Mouse (Mus musculus): Measurements from ENCODE around the gene Tsga10ip. TPM values are rescaled to one million over a fixed set of nuclear protein-coding genes. Genes with fewer than 3 reads are reported as not detected.

The Tsga10ip gene
- polyA plus RNA-seq, 1 experiment from 2014 or later = 1.9 TPM

DNA sequence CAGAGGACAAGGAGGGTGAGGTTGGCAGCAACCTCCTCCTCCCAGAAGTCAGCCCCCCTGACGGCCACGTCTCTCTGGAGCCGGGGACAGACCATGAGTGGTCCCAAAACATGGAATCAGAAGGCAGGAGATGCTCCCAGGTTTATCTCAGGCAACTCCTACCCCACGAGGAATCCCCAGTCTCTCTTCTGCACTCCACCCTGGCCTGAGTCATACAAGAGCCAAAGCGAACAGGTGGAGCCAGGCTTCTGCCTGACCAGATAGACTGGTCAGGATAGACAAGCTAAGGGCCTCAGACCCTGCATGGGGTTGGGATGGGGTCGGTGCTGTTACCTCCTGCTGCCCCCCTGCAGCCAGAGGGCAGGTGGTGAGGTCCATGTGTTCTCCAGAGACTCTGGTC lies 54.3 kb downstream of the Tsga10ip start:
- no peak for DNase-seq (ENCODE audit: low spot score)

DNA sequence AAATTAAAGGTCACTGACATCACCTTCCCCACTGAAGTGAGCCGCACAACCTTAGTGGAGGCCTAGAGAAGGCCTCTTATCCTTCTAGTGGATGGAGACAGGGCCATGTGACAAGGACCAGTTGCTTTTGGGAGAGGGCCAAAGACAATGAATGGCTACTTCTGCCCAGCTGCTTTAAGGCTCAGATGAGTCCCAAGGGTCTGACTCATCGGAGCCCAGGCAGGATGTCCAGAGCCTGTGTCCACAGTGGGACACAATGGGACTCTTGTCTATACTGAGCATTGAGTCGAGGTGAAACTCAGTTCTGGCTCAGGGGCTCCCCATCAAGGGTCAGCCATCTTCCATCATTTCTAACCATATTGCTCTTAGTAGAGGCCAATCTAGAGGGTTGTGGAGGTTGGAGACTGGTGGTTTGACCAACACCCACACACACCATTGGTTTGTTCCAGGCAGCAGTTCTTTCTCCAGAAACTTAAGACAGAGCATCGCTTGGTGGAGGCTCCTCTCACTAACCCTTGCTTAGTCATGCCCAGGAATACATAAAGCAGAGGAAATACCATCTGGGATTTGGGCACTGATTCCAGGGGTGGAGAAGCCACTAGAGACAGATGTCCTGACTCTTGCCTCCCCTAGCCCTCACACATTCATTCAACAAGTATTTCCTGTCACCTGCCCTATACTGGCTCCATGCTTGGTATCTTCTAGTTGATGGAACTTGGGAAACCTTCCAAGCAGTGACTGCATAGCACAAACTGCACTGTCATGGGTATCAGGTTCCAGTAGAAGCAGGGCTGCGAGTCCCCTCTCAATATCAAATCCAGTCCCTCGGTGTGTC lies 56.8 kb downstream of the Tsga10ip start:
- no peak for DNase-seq (ENCODE audit: low spot score)

DNA sequence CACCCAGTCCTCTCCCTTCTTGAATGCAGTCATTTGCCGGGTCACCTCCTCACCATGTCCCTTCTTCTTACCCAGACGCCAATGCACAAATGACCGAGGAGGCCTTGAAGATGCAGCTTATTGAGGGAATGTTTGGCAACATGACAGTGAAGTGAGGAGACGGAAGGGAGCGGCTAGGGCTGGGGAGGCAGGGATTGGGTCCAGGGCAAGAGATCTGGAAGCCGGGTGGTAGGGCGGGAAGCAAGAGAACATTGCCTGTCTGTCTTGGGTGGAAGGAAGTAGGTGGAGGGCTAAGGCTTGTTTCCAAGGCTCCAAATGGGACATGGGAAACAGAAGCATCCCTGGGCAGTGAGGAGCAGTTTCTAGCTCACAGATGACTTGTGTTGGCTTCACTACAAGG lies 61.0 kb downstream of the Tsga10ip start:
- no peak for DNase-seq (ENCODE audit: low spot score)

Other genes starting within 250 kb of the Tsga10ip start
- gene Pacs1, start 129.4 kb downstream of the Tsga10ip start, polyA plus RNA-seq (2015; fragmentation: Nextera tagmentation; extraction: Ambion mirVana) = 8.3 and 9.8 TPM in 2 replicates
- 294 and 319 TPM in 2 replicates for gene Sf3b2, start 107.1 kb downstream of the Tsga10ip start, polyA plus RNA-seq (2015; fragmentation: Nextera tagmentation; extraction: Ambion mirVana)
- 0.36 and 0.44 TPM in 2 replicates for gene Gal3st3, start 104.2 kb downstream of the Tsga10ip start, polyA plus RNA-seq (2015; fragmentation: Nextera tagmentation; extraction: Ambion mirVana)
- not detected in 2 replicates for gene Catsper1, start 66.8 kb downstream of the Tsga10ip start, polyA plus RNA-seq (2015; fragmentation: Nextera tagmentation; extraction: Ambion mirVana)
- 29.1 and 30.5 TPM in 2 replicates for gene Cst6, start 53.0 kb downstream of the Tsga10ip start, polyA plus RNA-seq (2015; fragmentation: Nextera tagmentation; extraction: Ambion mirVana)
- gene Eif1ad, start 35.8 kb downstream of the Tsga10ip start, polyA plus RNA-seq (2015; fragmentation: Nextera tagmentation; extraction: Ambion mirVana) = 51.1 and 59.4 TPM in 2 replicates
- gene Banf1, start 35.4 kb downstream of the Tsga10ip start, polyA plus RNA-seq (2015; fragmentation: Nextera tagmentation; extraction: Ambion mirVana) = 590 and 607 TPM in 2 replicates
- 73.4 and 84.2 TPM in 2 replicates for gene Sart1, start 13.8 kb downstream of the Tsga10ip start, polyA plus RNA-seq (2015; fragmentation: Nextera tagmentation; extraction: Ambion mirVana)
- 217 and 222 TPM in 2 replicates for gene Drap1, start 22.5 kb upstream of the Tsga10ip start, polyA plus RNA-seq (2015; fragmentation: Nextera tagmentation; extraction: Ambion mirVana)
- 51.5 and 54.4 TPM in 2 replicates for gene AI837181, start 22.6 kb upstream of the Tsga10ip start, polyA plus RNA-seq (2015; fragmentation: Nextera tagmentation; extraction: Ambion mirVana)
- gene Fosl1, start 45.0 kb upstream of the Tsga10ip start, polyA plus RNA-seq (2015; fragmentation: Nextera tagmentation; extraction: Ambion mirVana) = 0.47 TPM in 1 of 2 replicates, not detected in the other
- gene Ccdc85b, start 55.4 kb upstream of the Tsga10ip start, polyA plus RNA-seq (2015; fragmentation: Nextera tagmentation; extraction: Ambion mirVana) = 7.3 and 8.2 TPM in 2 replicates
- gene Fibp, start 58.1 kb upstream of the Tsga10ip start, polyA plus RNA-seq (2015; fragmentation: Nextera tagmentation; extraction: Ambion mirVana) = 104 and 112 TPM in 2 replicates
- 42.8 and 43.0 TPM in 2 replicates for gene Ctsw, start 66.0 kb upstream of the Tsga10ip start, polyA plus RNA-seq (2015; fragmentation: Nextera tagmentation; extraction: Ambion mirVana)
- 26.5 and 27.9 TPM in 2 replicates for gene Efemp2, start 71.4 kb upstream of the Tsga10ip start, polyA plus RNA-seq (2015; fragmentation: Nextera tagmentation; extraction: Ambion mirVana)
- gene Mus81, start 85.9 kb upstream of the Tsga10ip start, polyA plus RNA-seq (2015; fragmentation: Nextera tagmentation; extraction: Ambion mirVana) = 58.6 and 63.5 TPM in 2 replicates
- gene Cfl1, start 87.9 kb upstream of the Tsga10ip start, polyA plus RNA-seq (2015; fragmentation: Nextera tagmentation; extraction: Ambion mirVana) = 3,590 and 4,042 TPM in 2 replicates
- 0.13 and 0.44 TPM in 2 replicates for gene 1700020D05Rik, start 101.3 kb upstream of the Tsga10ip start, polyA plus RNA-seq (2015; fragmentation: Nextera tagmentation; extraction: Ambion mirVana)
- 9.9 and 10.8 TPM in 2 replicates for gene Snx32, start 108.0 kb upstream of the Tsga10ip start, polyA plus RNA-seq (2015; fragmentation: Nextera tagmentation; extraction: Ambion mirVana)
- 1.9 TPM in 2 replicates for gene Ovol1, start 158.1 kb upstream of the Tsga10ip start, polyA plus RNA-seq (2015; fragmentation: Nextera tagmentation; extraction: Ambion mirVana)
- gene Ap5b1, start 165.5 kb upstream of the Tsga10ip start, polyA plus RNA-seq (2015; fragmentation: Nextera tagmentation; extraction: Ambion mirVana) = 8.9 and 9.8 TPM in 2 replicates
- 127 and 157 TPM in 2 replicates for gene Rnaseh2c, start 199.3 kb upstream of the Tsga10ip start, polyA plus RNA-seq (2015; fragmentation: Nextera tagmentation; extraction: Ambion mirVana)
- gene Kat5, start 207.7 kb upstream of the Tsga10ip start, polyA plus RNA-seq (2015; fragmentation: Nextera tagmentation; extraction: Ambion mirVana) = 65.3 and 73.8 TPM in 2 replicates
- 50.0 and 56.2 TPM in 2 replicates for gene Rela, start 235.0 kb upstream of the Tsga10ip start, polyA plus RNA-seq (2015; fragmentation: Nextera tagmentation; extraction: Ambion mirVana)